Mouse (Mus musculus) monocyte, adult 59 days (primary cell): Measurements from ENCODE around the gene Olfr441. TPM values are rescaled to one million over a fixed set of nuclear protein-coding genes. Genes with fewer than 3 reads are reported as not detected.

Experiments used
- total RNA-seq, 2 experiments: library from RNA; stranded (reverse); gene quantifications; one replicate each; pipeline ENCODE4 v1.2.4; 2023

The Olfr441 gene
- total RNA-seq = not detected

DNA sequence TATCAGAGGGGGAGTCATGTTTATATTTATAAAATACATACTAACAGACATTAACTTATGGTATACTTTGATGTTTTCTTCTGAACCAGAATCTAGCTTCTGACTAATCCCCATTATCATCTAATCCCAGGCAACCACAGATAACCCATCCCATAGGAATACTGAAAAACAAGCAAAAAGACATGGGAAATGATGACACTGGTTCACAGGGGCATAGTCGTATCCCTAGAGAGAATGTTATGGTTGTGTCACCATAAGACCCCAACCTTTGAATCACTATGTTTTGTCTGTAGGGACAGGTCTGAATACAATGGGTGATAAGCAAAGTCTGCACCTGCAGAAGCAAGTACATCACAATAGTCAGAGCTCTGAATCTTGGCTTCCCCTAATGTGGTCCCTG, at the start of gene Olfr441:
Gene Olfr441, plus strand, starts transcription at position 301 of the 400 bp plus-strand sequence.

DNA sequence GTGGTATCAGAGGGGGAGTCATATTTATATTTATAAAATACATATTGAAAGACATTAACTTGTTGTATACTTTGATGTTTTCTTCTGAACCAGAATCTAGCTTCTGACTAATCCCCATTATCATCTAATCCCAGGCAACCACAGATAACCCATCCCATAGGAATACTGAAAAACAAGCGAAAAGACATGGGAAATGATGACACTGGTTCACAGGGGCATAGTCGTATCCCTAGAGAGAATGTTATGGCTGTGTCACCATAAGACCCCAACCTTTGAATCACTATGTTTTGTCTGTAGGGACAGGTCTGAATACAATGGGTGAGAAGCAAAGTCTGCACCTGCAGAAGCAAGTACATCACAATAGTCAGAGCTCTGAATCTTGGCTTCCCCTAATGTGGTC, 40.1 kb downstream of the Olfr441 start, which contains the start of gene Olfr237-ps1:
Gene Olfr237-ps1, plus strand, starts transcription at position 301 of the 400 bp plus-strand sequence.

GRCm38 (mm10) chr6:43162982-43163381, 56.8 kb downstream of the Olfr441 start, which contains the start of gene Olfr437:
TSS of gene Olfr437 (plus strand) at chr6:43163282.

Other genes with a start within 250 kb of the Olfr441 start
- gene Olfr448, start 215.9 kb upstream of the Olfr441 start, total RNA-seq = not detected
- gene Olfr447, start 197.5 kb upstream of the Olfr441 start, total RNA-seq = not detected
- gene Olfr446, start 185.0 kb upstream of the Olfr441 start, total RNA-seq = not detected
- not detected for gene Olfr444, start 157.3 kb upstream of the Olfr441 start, total RNA-seq
- not detected for gene Olfr237-ps1, start 40.2 kb downstream of the Olfr441 start, total RNA-seq
- gene Olfr437, start 56.9 kb downstream of the Olfr441 start, total RNA-seq = not detected
- gene Olfr13, start 65.8 kb downstream of the Olfr441 start, total RNA-seq = not detected
- gene Olfr435, start 90.8 kb downstream of the Olfr441 start, total RNA-seq = not detected
- gene Olfr434, start 106.7 kb downstream of the Olfr441 start, total RNA-seq = not detected
- gene Olfr47, start 125.2 kb downstream of the Olfr441 start, total RNA-seq = not detected
- gene Arhgef5, start 159.2 kb downstream of the Olfr441 start, total RNA-seq = 1 to 10 TPM; 1.1 to 1.2 TPM
- not detected for gene Nobox, start 203.2 kb downstream of the Olfr441 start, total RNA-seq